Mouse (Mus musculus) brain, embryonic 14.5 days (tissue): ENCODE measurements around the gene Ube2e2.

ENCODE experiments used
- CTCF ChIP-seq: fragments of 200-500 bp; IDR thresholded peaks from 2 replicates; pipeline ENCODE4 v1.5.1; 2012; ENCODE audit warnings: inconsistent platforms, mild to moderate bottlenecking, moderate library complexity, borderline replicate concordance; ENCODE audit not compliant: insufficient read depth, insufficient read length; ENCODE audit errors: extremely low read depth
- POLR2A ChIP-seq: fragments of 200-500 bp; IDR thresholded peaks from 2 replicates; pipeline ENCODE4 v1.6.1; 2012; ENCODE audit warnings: mild to moderate bottlenecking, inconsistent platforms, borderline replicate concordance; ENCODE audit not compliant: poor library complexity, insufficient read depth, insufficient read length, severe bottlenecking; ENCODE audit errors: extremely low read depth

DNA sequence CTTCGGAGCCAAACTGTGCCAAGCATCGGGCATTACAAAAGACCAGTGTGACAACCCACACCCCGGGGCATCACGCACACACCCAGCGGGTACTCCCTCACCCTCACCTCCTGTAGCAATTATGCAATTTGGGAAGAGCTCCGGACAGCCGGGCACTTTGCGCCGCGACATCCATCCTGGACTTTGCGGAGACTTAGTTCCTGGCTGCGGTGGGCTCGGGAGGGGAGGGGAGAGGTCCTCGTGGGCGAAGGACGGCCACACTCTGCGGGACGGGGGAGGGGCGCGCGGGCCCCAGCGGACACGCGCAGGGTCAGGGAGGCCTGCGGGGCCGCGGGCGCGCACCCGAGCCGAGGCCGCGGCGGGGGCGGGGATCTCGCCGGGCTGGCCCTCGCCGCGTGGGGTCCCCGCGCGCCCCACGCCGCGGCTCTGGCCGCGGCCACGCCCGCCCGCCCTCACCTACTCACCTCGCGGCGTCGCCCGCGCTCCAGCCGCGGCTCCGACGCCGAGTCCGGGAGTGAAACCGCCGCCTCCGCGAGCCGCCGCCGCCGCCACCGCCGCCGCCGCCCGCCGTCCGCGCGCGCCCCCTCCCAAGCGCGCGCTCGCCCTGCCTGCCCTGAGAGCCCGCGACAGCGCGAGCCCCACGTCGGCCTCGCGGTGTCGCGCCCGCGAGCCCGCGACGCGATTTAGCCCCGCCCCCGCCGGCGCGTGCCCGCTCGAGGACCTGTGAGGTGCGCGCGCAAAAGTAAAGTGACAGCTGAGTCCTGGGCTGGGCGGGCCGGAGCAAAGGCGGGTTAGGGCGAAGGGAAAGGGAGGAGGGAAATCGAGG, 733 bp downstream of the Ube2e2 start:
- TF ChIP-seq POLR2A (peak; percentile 41; the same call in 1 of the 2 replicates), CTCF (no peak)
